Mouse (Mus musculus): ENCODE measurements at regions not wholly inside any gene's neighbourhood (a gene's known extent, or its start where the extent isn't known, plus 50 kb on each side); places are given as distances from the start of the nearest gene placed in this dataset.

GRCm38 (mm10) chr17:45912165-45912564 is 120.0 kb downstream of the Vegfa start:
- TF ChIP-seq POLR2A (IDR thresholded peaks at IDR 0.05; ENCODE audit: insufficient read depth, low read depth, low read length) (no peak), CTCF (IDR thresholded peaks at IDR 0.05; ENCODE audit: insufficient read depth, low read depth, low read length) (no peak)
